Mouse (Mus musculus) myocyte (in vitro differentiated cells): Measurements from ENCODE around the gene Crip1. TPM values are rescaled to one million over a fixed set of nuclear protein-coding genes. Genes with fewer than 3 reads are reported as not detected.

ENCODE experiments used
- H3K27me3 ChIP-seq: one replicate; pipeline ENCODE4 v1.6.1; 2011; ENCODE audit not compliant: control insufficient read depth, insufficient read depth, insufficient read length
- H3K36me3 ChIP-seq: one replicate; pipeline ENCODE4 v1.6.1; 2011; ENCODE audit not compliant: control insufficient read depth, insufficient read depth
- H3K4me2 ChIP-seq: one replicate; pipeline ENCODE4 v1.6.1; 2011; ENCODE audit warnings: low read depth, control low read depth
- H3K4me3 ChIP-seq: one replicate; pipeline ENCODE4 v1.5.1; 2011; ENCODE audit warnings: mild to moderate bottlenecking, control low read depth, moderate library complexity
- H3K79me2 ChIP-seq: one replicate; pipeline ENCODE4 v1.6.1; 2011; ENCODE audit not compliant: control insufficient read depth, insufficient read depth
- H3ac ChIP-seq: one replicate; pipeline ENCODE4 v1.6.1; 2011; ENCODE audit not compliant: control insufficient read depth, insufficient read length
- CEBPB ChIP-seq: IDR thresholded peaks from 2 replicates; pipeline ENCODE4 v1.6.1; 2011; ENCODE audit warnings: mild to moderate bottlenecking, moderate library complexity; ENCODE audit not compliant: poor library complexity, insufficient read depth, severe bottlenecking
- E2F4 ChIP-seq: IDR thresholded peaks from one replicate; pipeline ENCODE4 v1.6.1; 2011; ENCODE audit warnings: mild to moderate bottlenecking, control low read depth, moderate library complexity; ENCODE audit not compliant: insufficient read depth
- MAX ChIP-seq: IDR thresholded peaks from one replicate; pipeline ENCODE4 v1.6.1; 2011; ENCODE audit warnings: low read depth, mild to moderate bottlenecking, control low read depth
- MYOD1 ChIP-seq, 3 experiments: IDR thresholded peaks; one replicate each; pipeline ENCODE4 v1.6.1; 2011; ENCODE audit warnings: control low read depth in 2 of 3, low read depth in 2 of 3, mild to moderate bottlenecking in 2 of 3, moderate library complexity in 1 of 3; ENCODE audit not compliant: insufficient read length in 2 of 3, control insufficient read depth in 1 of 3
- MYOG ChIP-seq, 3 experiments: IDR thresholded peaks; one replicate each; pipeline ENCODE4 v1.6.1; 2011; ENCODE audit warnings: control low read depth in 2 of 3, low read depth in 2 of 3, mild to moderate bottlenecking in 2 of 3; ENCODE audit not compliant: insufficient read length in 2 of 3, control insufficient read depth in 1 of 3, insufficient read depth in 1 of 3
- POLR2A ChIP-seq: IDR thresholded peaks from one replicate; pipeline ENCODE4 v1.6.1; 2011; ENCODE audit warnings: low read depth, mild to moderate bottlenecking, control low read depth, moderate library complexity; ENCODE audit not compliant: insufficient read length
- POLR2AphosphoS2 ChIP-seq: IDR thresholded peaks from one replicate; pipeline ENCODE4 v1.6.1; 2011; ENCODE audit warnings: low read depth, control low read depth; ENCODE audit not compliant: insufficient read length
- REST ChIP-seq: IDR thresholded peaks from one replicate; pipeline ENCODE4 v1.6.1; 2011; ENCODE audit warnings: mild to moderate bottlenecking, control low read depth, moderate library complexity; ENCODE audit not compliant: insufficient read depth, insufficient read length
- SRF ChIP-seq: IDR thresholded peaks from one replicate; pipeline ENCODE4 v1.6.1; 2011; ENCODE audit warnings: low read depth; ENCODE audit not compliant: control insufficient read depth, insufficient read length
- TCF12 ChIP-seq: IDR thresholded peaks from one replicate; pipeline ENCODE4 v1.6.1; 2011; ENCODE audit warnings: mild to moderate bottlenecking, control low read depth; ENCODE audit not compliant: poor library complexity, insufficient read depth, severe bottlenecking
- TCF3 ChIP-seq: IDR thresholded peaks from one replicate; pipeline ENCODE4 v1.6.1; 2011; ENCODE audit warnings: low read depth, control low read depth; ENCODE audit not compliant: insufficient read length
- USF1 ChIP-seq: IDR thresholded peaks from one replicate; pipeline ENCODE4 v1.6.1; 2011; ENCODE audit warnings: low read depth, mild to moderate bottlenecking, control low read depth, moderate library complexity
- polyA plus RNA-seq: library from polyadenylated mRNA; unstranded; fragments of >200 nt; fragmentation: generic; extraction: Trizol; gene quantifications from one replicate; pipeline ENCODE4 v1.2.1, GENCODE M21; 2012; ENCODE audit warnings: missing spikeins

Gene Crip1
- polyA plus RNA-seq, 1 experiment = 1,677 TPM

- no peaks in the 10 kb centered on the region for H3K36me3 ChIP-seq
- no peak overlapping the region for H3ac ChIP-seq
- no peak overlapping the region for H3K4me2 ChIP-seq
- TF ChIP-seq MAX (no peak), POLR2AphosphoS2 (no peak), POLR2A (no peak), SRF (no peak), TCF3 (no peak), TCF12 (no peak), USF1 (no peak), REST (no peak), MYOD1 (IDR thresholded peaks at IDR 0.05; ENCODE audit: control insufficient read depth in 1 of 3, insufficient read length in 2 of 3, low read depth in 2 of 3) (no peak), E2F4 (no peak), MYOG (IDR thresholded peaks at IDR 0.05; ENCODE audit: control insufficient read depth in 1 of 3, insufficient read depth in 1 of 3, insufficient read length in 2 of 3, low read depth in 2 of 3) (no peak), CEBPB (no peak)
- H3K27me3 ChIP-seq = no peaks in the 10 kb centered on the region
- H3K79me2 ChIP-seq = no peaks in the 10 kb centered on the region
- no peak overlapping the region for H3K4me3 ChIP-seq
Measured at GRCm38 (mm10) chr12:113176960-113177725, 31.0 kb downstream of the Crip1 start.

- no peaks in the 10 kb centered on the region for H3K79me2 ChIP-seq
- H3K27me3 ChIP-seq = peaks cover 7% of the 10 kb centered on the region
- TF ChIP-seq POLR2AphosphoS2 (no peak), POLR2A (no peak), E2F4 (no peak), MYOG (IDR thresholded peaks at IDR 0.05; ENCODE audit: control insufficient read depth in 1 of 3, insufficient read depth in 1 of 3, insufficient read length in 2 of 3, low read depth in 2 of 3) (no peak)
Measured at GRCm38 (mm10) chr12:113181020-113181419, 34.9 kb downstream of the Crip1 start.

GRCm38 (mm10) chr12:113184945-113185344, 38.8 kb downstream of the Crip1 start:
- Histone ChIP-seq H3K79me2 (no peaks in the 10 kb centered on the region), H3ac (no peak overlapping the region), H3K27me3 (peaks cover 8% of the 10 kb centered on the region), H3K36me3 (no peaks in the 10 kb centered on the region), H3K4me3 (no peak overlapping the region), H3K4me2 (no peak overlapping the region)
- no peak for TF ChIP-seq TCF12
- no peak for TF ChIP-seq E2F4
- TF ChIP-seq POLR2AphosphoS2 = no peak
- no peak for TF ChIP-seq USF1
- TF ChIP-seq MYOD1 (IDR thresholded peaks at IDR 0.05; ENCODE audit: control insufficient read depth in 1 of 3, insufficient read length in 2 of 3, low read depth in 2 of 3) = no peak
- no peak for TF ChIP-seq REST
- TF ChIP-seq MAX = no peak
- no peak for TF ChIP-seq CEBPB
- TF ChIP-seq TCF3 = no peak
- no peak for TF ChIP-seq POLR2A
- TF ChIP-seq SRF = no peak
- no peak for TF ChIP-seq MYOG (IDR thresholded peaks at IDR 0.05; ENCODE audit: control insufficient read depth in 1 of 3, insufficient read depth in 1 of 3, insufficient read length in 2 of 3, low read depth in 2 of 3)

More at GRCm38 (mm10) chr12:113181020-113181419, 34.9 kb downstream of the Crip1 start:
- H3K4me3 ChIP-seq = no peak overlapping the region
- no peaks in the 10 kb centered on the region for H3K36me3 ChIP-seq
- no peak overlapping the region for H3ac ChIP-seq
- no peak overlapping the region for H3K4me2 ChIP-seq

- TF ChIP-seq TCF12 = no peak
- TF ChIP-seq SRF = no peak
- peak; percentile 34 for TF ChIP-seq POLR2A
- H3K4me3 ChIP-seq = peak within 1 kb of the TSS; percentile 3
- no peaks in the 10 kb centered on the region for H3K79me2 ChIP-seq
- H3K36me3 ChIP-seq = no peaks in the 10 kb centered on the region
- H3K4me2 ChIP-seq = peak within 1 kb of the TSS; percentile 66
- H3ac ChIP-seq = no peak within 1 kb of the TSS
- peaks cover 8% of the 10 kb centered on the region for H3K27me3 ChIP-seq
Measured at GRCm38 (mm10) chr12:113185442-113186291, 39.6 kb downstream of the Crip1 start, which contains the start of gene Tmem121. Gene Tmem121, plus strand, starts transcription at chr12:113185930.
